Mouse (Mus musculus) hindbrain, embryonic 13.5 days (tissue): ENCODE data around the gene Drd1. TPM values are rescaled to one million over a fixed set of nuclear protein-coding genes. Genes with fewer than 3 reads are reported as not detected.

Source experiments
- ATAC-seq: fragments of 200-750 bp; cut with Nextera tagmentation; 2 replicates; pipeline ENCODE4 v1.8.0; 2017; ENCODE audit warnings: moderate TSS enrichment; ENCODE audit not compliant: low FRiP score
- H3K27ac ChIP-seq: fragments of 300-500 bp; sonication (generic); 2 replicates; pipeline ENCODE4 v1.5.1; 2015; ENCODE audit warnings: inconsistent platforms, mild to moderate bottlenecking, moderate library complexity
- H3K27me3 ChIP-seq: fragments of 300-500 bp; sonication (generic); 2 replicates; pipeline ENCODE4 v1.6.1; 2015; ENCODE audit warnings: mild to moderate bottlenecking, inconsistent platforms
- H3K36me3 ChIP-seq: fragments of 300-500 bp; sonication (generic); 2 replicates; pipeline ENCODE4 v1.6.1; 2015; ENCODE audit warnings: mild to moderate bottlenecking, inconsistent platforms
- H3K4me1 ChIP-seq: fragments of 300-500 bp; sonication (generic); replicated peaks from 2 replicates; pipeline ENCODE4 v1.6.1; 2015; ENCODE audit warnings: inconsistent platforms
- H3K4me2 ChIP-seq: fragments of 300-500 bp; sonication (generic); 2 replicates; pipeline ENCODE4 v1.6.1; 2015; ENCODE audit warnings: inconsistent platforms, mild to moderate bottlenecking, moderate library complexity
- H3K4me3 ChIP-seq: fragments of 300-500 bp; sonication (generic); 2 replicates; pipeline ENCODE4 v1.5.1; 2015; ENCODE audit warnings: mild to moderate bottlenecking, inconsistent platforms
- H3K9ac ChIP-seq: fragments of 300-500 bp; sonication (generic); 2 replicates; pipeline ENCODE4 v1.6.1; 2015; ENCODE audit warnings: mild to moderate bottlenecking, inconsistent platforms
- H3K9me3 ChIP-seq: fragments of 300-500 bp; sonication (generic); 2 replicates; pipeline ENCODE4 v1.6.1; 2016; ENCODE audit warnings: inconsistent platforms
- WGBS: fragments of 180-500 bp; shearing (Covaris S2); methylation state at CpG from one replicate; pipeline ENCODE4 v1.1.7; 2015; 5-methylcytosine and 5-hydroxymethylcytosine counted together
- polyA plus RNA-seq: library from polyadenylated mRNA; unstranded; fragments of >200 nt; fragmentation: Nextera tagmentation; extraction: Ambion mirVana; gene quantifications from 2 replicates; pipeline ENCODE4 v1.2.1, GENCODE M21; 2015

Gene Drd1
- polyA plus RNA-seq, 1 experiment from 2014 or later: 1.5 TPM

DNA sequence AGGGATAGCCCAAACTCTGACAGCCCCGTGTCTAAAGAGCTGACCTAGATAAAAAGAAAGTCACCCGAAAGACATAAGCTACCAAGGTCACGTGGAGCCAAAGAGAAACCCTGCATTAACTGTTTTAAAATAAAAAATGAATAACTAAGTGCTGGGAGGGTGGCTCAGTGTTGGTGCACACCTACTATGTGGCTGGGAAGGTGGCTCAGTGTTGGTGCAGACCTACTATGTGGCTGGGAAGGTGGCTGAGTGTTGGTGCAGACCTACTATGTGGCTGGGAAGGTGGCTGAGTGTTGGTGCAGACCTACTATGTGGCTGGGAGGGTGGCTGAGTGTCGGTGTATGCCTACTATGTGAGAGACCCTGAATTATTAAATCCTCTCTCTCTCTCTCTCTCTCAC, 21.9 kb downstream of the Drd1 start:
- 82% methylated on average over 4 of the region's 4 CpGs for WGBS
- H3K9me3 ChIP-seq: no peaks in the 10 kb centered on the region
- H3K36me3 ChIP-seq: no peaks in the 10 kb centered on the region
- H3K4me2 ChIP-seq: no peak overlapping the region
- no peaks in the 10 kb centered on the region for H3K27me3 ChIP-seq
- H3K9ac ChIP-seq: no peak overlapping the region
- ATAC-seq: no peak
- no peaks in the 10 kb centered on the region for H3K4me1 ChIP-seq
- H3K4me3 ChIP-seq: no peak overlapping the region
- no peak overlapping the region for H3K27ac ChIP-seq

DNA sequence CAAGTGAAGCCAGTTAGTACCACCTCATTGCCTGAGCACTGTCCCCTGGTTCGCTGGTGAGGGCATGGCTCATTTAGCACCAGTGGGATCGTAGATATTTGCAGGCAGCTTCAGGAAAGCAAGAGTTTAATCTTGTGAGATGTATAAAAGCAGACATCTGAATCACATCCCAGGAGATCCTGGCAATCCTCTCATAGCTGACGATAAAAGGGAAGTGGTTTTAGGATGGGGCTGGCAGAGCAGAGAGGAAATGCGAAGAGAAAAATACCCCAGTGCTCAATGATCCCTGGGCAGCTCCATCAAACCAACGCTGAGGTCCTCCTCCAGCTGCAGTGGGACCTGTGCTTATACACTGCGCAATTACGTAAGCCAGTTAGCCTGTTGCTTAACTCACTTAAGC, 28.4 kb downstream of the Drd1 start:
- no peak overlapping the region for H3K4me3 ChIP-seq
- no peaks in the 10 kb centered on the region for H3K4me1 ChIP-seq
- H3K9ac ChIP-seq: no peak overlapping the region
- H3K9me3 ChIP-seq: no peaks in the 10 kb centered on the region
- H3K27me3 ChIP-seq: no peaks in the 10 kb centered on the region
- no peak overlapping the region for H3K4me2 ChIP-seq
- WGBS: 68% methylated on average over 7 of the region's 7 CpGs
- ATAC-seq: no peak
- H3K36me3 ChIP-seq: no peaks in the 10 kb centered on the region
- H3K27ac ChIP-seq: no peak overlapping the region

DNA sequence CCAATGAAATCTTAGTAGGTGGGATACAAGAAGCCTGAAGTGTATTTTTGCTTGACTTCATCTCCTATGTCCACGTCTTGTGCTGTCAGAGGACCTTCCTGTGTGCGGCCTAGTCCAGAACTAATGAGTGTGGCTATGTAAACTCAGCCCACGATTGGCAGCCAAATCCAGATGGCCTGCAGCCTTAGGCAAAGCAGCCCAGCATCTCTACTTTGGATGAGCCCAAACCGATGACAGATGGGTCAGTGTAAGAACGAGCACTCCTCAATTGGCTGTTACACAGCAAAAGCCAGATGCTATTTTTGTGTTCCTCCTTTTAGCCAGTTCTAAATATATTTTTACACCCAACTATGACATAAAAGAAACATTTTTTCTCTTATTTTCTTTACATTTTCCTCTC, 32.2 kb downstream of the Drd1 start:
- Histone ChIP-seq H3K27me3 (no peaks in the 10 kb centered on the region), H3K4me1 (no peaks in the 10 kb centered on the region), H3K36me3 (no peaks in the 10 kb centered on the region), H3K4me3 (no peak overlapping the region), H3K9me3 (no peaks in the 10 kb centered on the region), H3K27ac (no peak overlapping the region), H3K4me2 (no peak overlapping the region), H3K9ac (no peak overlapping the region)
- no peak for ATAC-seq
- WGBS: 68% methylated on average over 5 of the region's 5 CpGs

DNA sequence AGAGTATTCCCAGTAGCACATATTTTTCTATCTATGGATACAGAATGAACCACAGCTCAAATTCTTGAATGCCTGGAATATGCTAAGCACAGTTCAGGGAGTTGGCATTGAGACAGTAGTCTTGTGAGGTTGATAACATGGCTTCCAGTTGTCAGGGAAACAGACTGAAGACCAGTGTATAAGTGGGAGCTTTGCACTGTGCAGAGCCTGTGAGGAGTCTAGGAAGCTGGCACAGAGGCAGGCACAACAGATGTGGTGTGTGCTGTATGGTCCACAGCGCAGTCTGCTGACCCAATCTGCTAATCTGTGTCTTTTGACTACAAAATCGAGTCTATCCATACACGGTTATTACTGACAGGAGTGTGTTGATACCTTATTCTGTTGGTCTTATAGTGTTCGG, 46.8 kb downstream of the Drd1 start:
- ATAC-seq: no peak
- no peak overlapping the region for H3K4me3 ChIP-seq
- WGBS: 92% methylated on average over 4 of the region's 4 CpGs
- H3K36me3 ChIP-seq: no peaks in the 10 kb centered on the region
- H3K9ac ChIP-seq: no peak overlapping the region
- no peak overlapping the region for H3K4me2 ChIP-seq
- H3K27me3 ChIP-seq: no peaks in the 10 kb centered on the region
- H3K27ac ChIP-seq: no peak overlapping the region
- no peaks in the 10 kb centered on the region for H3K9me3 ChIP-seq
- no peaks in the 10 kb centered on the region for H3K4me1 ChIP-seq

Other genes starting within 250 kb of the Drd1 start
- 77.3 and 81.4 TPM in 2 replicates for gene Sfxn1, start 16.2 kb upstream of the Drd1 start, polyA plus RNA-seq
- gene Hrh2, start 136.4 kb upstream of the Drd1 start, polyA plus RNA-seq: 0.45 and 0.53 TPM in 2 replicates